Mouse (Mus musculus) C2C12 (cell line): ENCODE data around the gene Selplg.

Experiments
- CTCF ChIP-seq: IDR thresholded peaks from one replicate; pipeline ENCODE4 v1.5.1; 2011; ENCODE audit not compliant: control insufficient read depth, insufficient read depth, insufficient read length
- MYOG ChIP-seq: IDR thresholded peaks from one replicate; pipeline ENCODE4 v1.6.1; 2011; ENCODE audit not compliant: control insufficient read depth, insufficient read length; ENCODE audit errors: extremely low read depth

GRCm38 (mm10) chr5:113780082-113780752 lies 52.2 kb downstream of the Selplg start:
- no peak for TF ChIP-seq CTCF
- no peak for TF ChIP-seq MYOG
